Mouse (Mus musculus): ENCODE results near the gene Cacna1s.

The Cacna1s gene

GRCm38 (mm10) chr1:136117069-136117468, 64.5 kb downstream of the Cacna1s start:
- DNase-seq (ENCODE audit: low read depth, low spot score) = no peak

- DNase-seq (ENCODE audit: low read depth, low spot score) = no peak
Observed at GRCm38 (mm10) chr1:136118875-136119274, 66.3 kb downstream of the Cacna1s start.

GRCm38 (mm10) chr1:136119571-136120262, 67.2 kb downstream of the Cacna1s start:
- no peak for DNase-seq (ENCODE audit: low read depth, low spot score)

- DNase-seq (ENCODE audit: low read depth, low spot score) = no peak
Observed at GRCm38 (mm10) chr1:136120263-136120603, 67.7 kb downstream of the Cacna1s start.

- peak; percentile 45 for DNase-seq (ENCODE audit: low read depth, low spot score)
Observed at GRCm38 (mm10) chr1:136120785-136121184, 68.2 kb downstream of the Cacna1s start.

GRCm38 (mm10) chr1:136122030-136122429, 69.5 kb downstream of the Cacna1s start:
- DNase-seq (ENCODE audit: low read depth, low spot score) = no peak

- no peak for DNase-seq (ENCODE audit: low read depth, low spot score)
Observed at GRCm38 (mm10) chr1:136126159-136126765, 73.7 kb downstream of the Cacna1s start.

- no peak for DNase-seq (ENCODE audit: low read depth, low spot score)
Observed at GRCm38 (mm10) chr1:136126895-136127294, 74.3 kb downstream of the Cacna1s start.

- no peak for DNase-seq (ENCODE audit: low read depth, low spot score)
Observed at GRCm38 (mm10) chr1:136127856-136128255, 75.3 kb downstream of the Cacna1s start.

- DNase-seq (ENCODE audit: low read depth, low spot score) = no peak
Observed at GRCm38 (mm10) chr1:136128416-136128815, 75.9 kb downstream of the Cacna1s start.

GRCm38 (mm10) chr1:136128944-136129589, 76.5 kb downstream of the Cacna1s start:
- no peak for DNase-seq (ENCODE audit: low read depth, low spot score)

GRCm38 (mm10) chr1:136130107-136130506, 77.6 kb downstream of the Cacna1s start:
- no peak for DNase-seq (ENCODE audit: low read depth, low spot score)

GRCm38 (mm10) chr1:136130951-136131558, 78.5 kb downstream of the Cacna1s start, which contains the start of gene Kif21b:
Gene Kif21b (plus strand): TSS chr1:136131389.
- peak; percentile 95 for DNase-seq (ENCODE audit: low read depth, low spot score)

GRCm38 (mm10) chr1:136131603-136132291, 79.2 kb downstream of the Cacna1s start:
- DNase-seq (ENCODE audit: low read depth, low spot score) = no peak

GRCm38 (mm10) chr1:136132386-136133201, 80.0 kb downstream of the Cacna1s start:
- no peak for DNase-seq (ENCODE audit: low read depth, low spot score)

- DNase-seq (ENCODE audit: low read depth, low spot score) = no peak
Observed at GRCm38 (mm10) chr1:136133570-136134240, 81.2 kb downstream of the Cacna1s start.

- DNase-seq (ENCODE audit: low read depth, low spot score) = no peak
Observed at GRCm38 (mm10) chr1:136134547-136134946, 82.0 kb downstream of the Cacna1s start.

GRCm38 (mm10) chr1:136135046-136135445, 82.5 kb downstream of the Cacna1s start:
- DNase-seq (ENCODE audit: low read depth, low spot score) = peak; percentile 53

GRCm38 (mm10) chr1:136135777-136136444, 83.4 kb downstream of the Cacna1s start:
- DNase-seq (ENCODE audit: low read depth, low spot score) = no peak

- peak; percentile 77 for DNase-seq (ENCODE audit: low read depth, low spot score)
Observed at GRCm38 (mm10) chr1:136136547-136136946, 84.0 kb downstream of the Cacna1s start.
